In the genomic region with DNA sequence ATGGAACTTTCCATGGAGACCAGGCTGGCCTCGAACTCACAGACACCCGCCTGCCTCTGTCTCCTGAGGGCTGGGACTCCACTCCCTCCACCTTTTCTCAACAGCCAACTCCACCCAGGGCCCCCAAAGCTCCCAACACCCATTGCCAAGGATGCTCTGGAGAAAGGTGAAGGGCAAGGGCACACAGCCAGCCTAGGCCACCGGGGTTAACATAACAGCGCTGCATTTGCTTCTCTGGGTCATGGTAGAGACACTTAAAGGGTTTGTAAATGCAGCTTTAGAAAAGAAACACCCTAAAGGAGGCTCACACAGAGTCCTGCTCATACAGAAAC, we compare ENCODE assay signal across 8 mouse cellular contexts.
DNase-seq lines count a peak whose midpoint lies in the region; ATAC-seq lines count a peak whose summit lies in the region.

No protein-coding gene starts in this region.

- peaks cover 6% of the 10 kb centered on the region; the same call in 1 of the 2 replicates for H3K9me3 ChIP-seq in heart, embryonic 14.5 days (ENCODE audit: control insufficient read depth, low read length)
- H3K9me3 ChIP-seq in forebrain, embryonic 15.5 days = no peaks in the 10 kb centered on the region

- peaks cover 9 to 14% of the 10 kb centered on the region in 2 experiments for H3K4me1 ChIP-seq in heart, embryonic 14.5 days (ENCODE audit: control insufficient read depth in 2 of 2, insufficient read depth in 2 of 2, low read length in 2 of 2)
- H3K4me1 ChIP-seq in forebrain, embryonic 15.5 days = peaks cover 27% of the 10 kb centered on the region

- H3K36me3 ChIP-seq in heart, embryonic 14.5 days (ENCODE audit: control insufficient read depth, insufficient read depth, low read length) = peaks cover 22% of the 10 kb centered on the region
- H3K36me3 ChIP-seq in forebrain, embryonic 15.5 days = no peaks in the 10 kb centered on the region; the same call in 1 of the 2 replicates
- H3K36me3 ChIP-seq in macrophage (ENCODE audit: inconsistent target) = peaks cover 19% of the 10 kb centered on the region; the same call in 1 of the 2 replicates

- no peak for ATAC-seq in heart, embryonic 14.5 days (ENCODE audit: insufficient number of reproducible peaks, insufficient read depth, low FRiP score, low read depth)
- ATAC-seq in forebrain, embryonic 15.5 days (replicated peaks) = 0 out of 2 replicates have a peak, but pooled peaks have one; percentile 4

- intact Hi-C loops in heart, postnatal 36 days (cut with DNase I) = no loop called here

- H3K27ac ChIP-seq in heart, embryonic 14.5 days (replicated peaks in 1 of 2; ENCODE audit: control insufficient read depth in 1 of 2, insufficient read depth in 1 of 2, low read depth in 2 of 2, low read length in 2 of 2) = peak overlapping the region; percentile 39 to 70
- peak overlapping the region; percentile 73 for H3K27ac ChIP-seq in forebrain, embryonic 15.5 days (replicated peaks)
- H3K27ac ChIP-seq in macrophage = peak overlapping the region; percentile 90

- peaks cover 81% of the 10 kb centered on the region for H3K79me2 ChIP-seq in macrophage (ENCODE audit: inconsistent target)

- no peak for DNase-seq in heart, postnatal 36 days
- DNase-seq in ZHBTc4 (ENCODE audit: low read depth, low spot score) = peak; percentile 71
- DNase-seq in B cell, adult 2 months = no peak
- no peak for DNase-seq in adrenal gland, postnatal 10 days
- DNase-seq in lung, postnatal 14 days = no peak

- WGBS in heart, embryonic 14.5 days = 79% methylated on average over 4 of the region's 4 CpGs
- WGBS in forebrain, embryonic 15.5 days = 66% methylated on average over 4 of the region's 4 CpGs
- WGBS in macrophage (ENCODE audit: missing documents) = 92% methylated on average over 4 of the region's 4 CpGs

- no peak overlapping the region for H3K9ac ChIP-seq in heart, embryonic 14.5 days (ENCODE audit: low read length)
- H3K9ac ChIP-seq in forebrain, embryonic 15.5 days (replicated peaks) = no peak overlapping the region

- no peaks in the 10 kb centered on the region for H3K27me3 ChIP-seq in heart, embryonic 14.5 days (ENCODE audit: control insufficient read depth, insufficient read depth, low read length)
- H3K27me3 ChIP-seq in forebrain, embryonic 15.5 days = no peaks in the 10 kb centered on the region

- H3K4me3 ChIP-seq in heart, embryonic 14.5 days (ENCODE audit: control insufficient read depth in 1 of 2, insufficient read depth in 1 of 2, low read depth in 1 of 2, low read length in 2 of 2) = no peak overlapping the region
- H3K4me3 ChIP-seq in forebrain, embryonic 15.5 days = no peak overlapping the region
- H3K4me3 ChIP-seq in macrophage (ENCODE audit: inconsistent target) = no peak overlapping the region

- H3K4me2 ChIP-seq in heart, embryonic 14.5 days (ENCODE audit: low read length) = no peak overlapping the region
- no peak overlapping the region for H3K4me2 ChIP-seq in forebrain, embryonic 15.5 days (replicated peaks)
